Mouse (Mus musculus) hindlimb bud, embryonic 11.5 days (tissue): ENCODE data around the gene Fam174b.

ENCODE experiments used
- DNase-seq: peaks from one replicate; pipeline ENCODE4 v3.0.0-alpha.2; 2012; ENCODE audit warnings: low read depth, low spot score; ENCODE audit errors: extremely low spot score

Fam174b gene

GRCm38 (mm10) chr7:73740111-73741035 is at the start of gene Fam174b:
Gene Fam174b (plus strand): TSS chr7:73740302.
- no peak for DNase-seq

- no peak for DNase-seq
Measured at GRCm38 (mm10) chr7:73697092-73697491, 43.0 kb upstream of the Fam174b start.

- DNase-seq = no peak
Measured at GRCm38 (mm10) chr7:73704305-73704704, 35.8 kb upstream of the Fam174b start.

- DNase-seq = no peak
Measured at GRCm38 (mm10) chr7:73713506-73713905, 26.6 kb upstream of the Fam174b start.

GRCm38 (mm10) chr7:73715928-73716749 is 24.0 kb upstream of the Fam174b start:
- no peak for DNase-seq

- DNase-seq = no peak
Measured at GRCm38 (mm10) chr7:73716841-73717240, 23.3 kb upstream of the Fam174b start.

- DNase-seq = no peak
Measured at GRCm38 (mm10) chr7:73718031-73718430, 22.1 kb upstream of the Fam174b start.

- no peak for DNase-seq
Measured at GRCm38 (mm10) chr7:73718497-73719007, 21.6 kb upstream of the Fam174b start.

- DNase-seq = no peak
Measured at GRCm38 (mm10) chr7:73721046-73721445, 19.1 kb upstream of the Fam174b start.

GRCm38 (mm10) chr7:73721764-73722163 is 18.3 kb upstream of the Fam174b start:
- no peak for DNase-seq

- no peak for DNase-seq
Measured at GRCm38 (mm10) chr7:73729913-73730312, 10.2 kb upstream of the Fam174b start.

GRCm38 (mm10) chr7:73730430-73731022 is 9.6 kb upstream of the Fam174b start:
- DNase-seq = no peak

GRCm38 (mm10) chr7:73736046-73736445 is 4.1 kb upstream of the Fam174b start:
- DNase-seq = no peak

- no peak for DNase-seq
Measured at GRCm38 (mm10) chr7:73741392-73741791, 1.3 kb downstream of the Fam174b start.

- DNase-seq = no peak
Measured at GRCm38 (mm10) chr7:73741841-73742240, 1.7 kb downstream of the Fam174b start.

- no peak for DNase-seq
Measured at GRCm38 (mm10) chr7:73743144-73743543, 3.0 kb downstream of the Fam174b start.

GRCm38 (mm10) chr7:73743831-73744370 is 3.8 kb downstream of the Fam174b start:
- DNase-seq = no peak

- no peak for DNase-seq
Measured at GRCm38 (mm10) chr7:73745903-73746302, 5.8 kb downstream of the Fam174b start.

GRCm38 (mm10) chr7:73746836-73747235 is 6.7 kb downstream of the Fam174b start:
- no peak for DNase-seq

- no peak for DNase-seq
Measured at GRCm38 (mm10) chr7:73747531-73747930, 7.4 kb downstream of the Fam174b start.
